Mouse (Mus musculus) thymus, postnatal 14 days (tissue): ENCODE measurements around the gene Lurap1.
A peak's percentile ranks its signal among the peaks of the same experiment; 100 is the strongest.

Experiments used
- DNase-seq: peaks from one replicate; pipeline ENCODE4 v3.0.0; 2021

Gene Lurap1

GRCm38 (mm10) chr4:116159912-116160311, 8.8 kb upstream of the Lurap1 start:
- peak; percentile 67 for DNase-seq

DNA sequence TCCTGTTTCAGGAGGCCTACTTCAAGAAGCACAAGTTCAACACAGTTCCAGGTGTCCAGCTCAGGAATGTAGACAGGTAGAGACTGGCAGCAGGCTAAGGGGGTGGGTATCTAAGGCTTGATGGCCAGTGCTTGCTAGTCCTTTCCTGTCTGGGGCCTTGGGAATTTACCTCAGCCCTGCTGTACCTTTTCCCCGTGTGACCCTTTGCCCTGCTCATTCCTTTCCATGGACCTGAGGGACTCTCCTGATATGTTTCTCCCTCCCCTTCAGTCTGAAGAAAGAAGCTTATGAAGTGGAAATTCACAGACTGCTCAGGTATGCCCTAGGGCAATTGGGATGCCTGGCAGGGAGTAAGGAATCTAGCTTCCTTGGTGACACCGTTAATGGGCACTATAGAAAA, 6.7 kb upstream of the Lurap1 start:
- no peak for DNase-seq

GRCm38 (mm10) chr4:116152702-116153101, 1.6 kb upstream of the Lurap1 start:
- no peak for DNase-seq

GRCm38 (mm10) chr4:116150862-116151221, 296 bp downstream of the Lurap1 start:
- no peak for DNase-seq

- peak; percentile 80 for DNase-seq
Observed at GRCm38 (mm10) chr4:116150156-116150861, 829 bp downstream of the Lurap1 start.

- no peak for DNase-seq
Observed at GRCm38 (mm10) chr4:116149812-116150155, 1.4 kb downstream of the Lurap1 start.

GRCm38 (mm10) chr4:116143891-116144717, 7.0 kb downstream of the Lurap1 start:
- DNase-seq: peak; percentile 77

DNA sequence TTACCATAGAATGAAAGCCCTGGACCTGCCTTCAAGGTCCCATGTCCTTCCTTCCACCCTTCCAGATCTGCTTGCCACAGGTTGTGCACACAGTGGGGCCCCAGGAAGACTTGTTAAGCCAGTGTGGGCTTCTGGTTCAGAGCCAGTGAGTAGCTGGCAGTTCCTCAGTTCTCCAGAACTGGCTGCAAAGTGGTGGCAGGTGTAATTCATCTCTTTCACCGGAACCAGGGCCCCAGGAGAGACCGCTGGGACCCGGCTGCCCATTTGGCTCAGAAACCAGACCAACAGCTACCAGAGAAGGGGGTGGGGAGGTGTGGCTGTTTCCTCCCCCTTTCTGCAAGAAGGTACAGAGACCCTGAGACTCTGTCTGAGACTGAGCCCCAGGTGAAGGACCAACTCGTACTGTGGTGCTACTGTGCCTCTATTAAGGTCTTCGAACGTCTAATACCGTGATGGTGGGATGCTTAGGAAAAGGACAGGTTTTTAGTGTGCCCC, 7.8 kb downstream of the Lurap1 start:
- DNase-seq: no peak

- no peak for DNase-seq
Observed at GRCm38 (mm10) chr4:116142269-116142668, 8.9 kb downstream of the Lurap1 start.

DNA sequence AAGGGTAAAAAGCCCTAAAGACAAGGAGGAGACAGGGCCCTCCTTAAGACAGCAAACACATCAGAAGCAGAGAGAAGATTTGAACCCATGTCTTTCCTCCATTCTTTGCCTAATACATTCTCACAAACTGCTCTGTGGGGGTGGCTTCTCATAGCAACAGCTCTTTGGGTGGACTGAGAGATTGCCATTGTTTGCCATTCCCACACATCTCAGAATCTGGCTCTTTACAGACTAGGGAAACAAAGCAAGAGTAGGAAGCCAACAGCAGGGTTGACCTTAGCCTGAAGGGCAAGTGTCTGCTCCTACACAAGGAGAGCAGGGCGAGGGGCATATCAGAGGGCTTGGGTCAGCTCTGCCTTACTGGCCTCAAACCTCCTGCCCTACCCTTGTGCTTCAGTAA, 9.4 kb downstream of the Lurap1 start:
- no peak for DNase-seq

- no peak for DNase-seq
Observed at GRCm38 (mm10) chr4:116140801-116141574, 10.2 kb downstream of the Lurap1 start.

DNA sequence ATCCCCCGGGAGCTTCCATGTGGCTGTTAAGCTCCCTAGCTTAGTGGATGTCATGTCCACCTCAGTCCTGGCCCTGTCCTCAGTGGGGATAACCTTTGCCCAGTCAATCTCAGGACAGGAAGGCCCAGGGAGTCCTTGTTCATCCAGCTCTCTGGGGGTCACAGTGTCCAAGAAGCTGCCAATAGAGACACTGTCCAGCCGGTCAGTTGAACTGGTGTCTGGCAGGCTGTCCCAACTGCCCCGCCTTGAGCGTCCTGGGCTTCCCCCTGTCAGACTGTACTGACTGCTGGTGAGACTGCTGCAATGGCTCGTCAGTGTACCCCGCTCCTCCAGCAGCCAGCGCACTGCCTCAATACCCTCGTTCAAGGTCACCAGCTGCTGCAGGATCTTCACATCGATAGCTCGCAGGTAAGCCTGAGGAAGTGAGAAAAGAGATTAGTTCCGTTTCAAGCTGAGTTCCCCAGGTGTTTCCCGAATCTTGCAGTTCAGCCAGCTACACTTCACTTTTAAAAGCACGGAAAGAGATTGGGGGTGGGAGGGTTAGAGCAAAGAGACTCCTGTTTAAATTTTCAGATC, 13.6 kb downstream of the Lurap1 start:
- DNase-seq: no peak

DNA sequence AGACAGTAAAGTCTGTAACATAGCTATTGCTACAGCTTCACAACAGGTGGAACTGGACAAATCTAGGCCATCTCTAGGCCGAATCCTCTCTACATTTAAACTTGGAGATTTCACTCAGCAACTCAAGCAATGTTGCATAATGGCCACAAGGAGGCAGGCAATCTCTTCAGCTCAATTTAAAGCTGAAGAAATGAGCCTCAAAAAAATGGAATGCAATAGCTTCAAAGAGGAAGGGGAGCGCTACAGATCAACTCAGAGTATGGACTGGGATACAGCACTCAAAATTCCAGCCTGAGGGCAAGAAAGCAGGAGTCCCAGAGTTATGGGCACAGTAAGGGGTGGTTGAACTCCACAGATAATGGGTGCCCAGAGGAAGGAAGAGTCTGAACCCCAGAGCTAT, 16.1 kb downstream of the Lurap1 start:
- DNase-seq: no peak

DNA sequence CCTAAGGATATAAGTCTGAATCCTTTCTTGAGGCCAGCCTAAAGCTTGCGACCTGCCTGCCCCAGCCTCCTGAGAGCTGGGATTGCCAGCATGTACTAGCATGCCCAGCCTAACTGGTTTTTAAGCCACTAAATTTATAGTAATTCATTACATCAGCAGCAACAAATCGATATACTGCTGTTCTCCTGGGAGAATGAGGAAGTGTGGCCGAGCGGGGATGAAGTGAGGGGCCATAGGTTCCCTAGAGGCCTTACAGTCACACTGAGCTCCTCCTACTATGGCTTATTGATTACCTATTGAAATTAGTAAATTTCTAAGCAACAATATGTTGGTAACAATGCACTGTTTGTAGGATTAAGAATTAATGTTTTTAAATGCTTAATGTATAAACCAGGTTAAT, 18.0 kb downstream of the Lurap1 start:
- DNase-seq: no peak

- DNase-seq: no peak
Observed at GRCm38 (mm10) chr4:116127956-116128355, 23.2 kb downstream of the Lurap1 start.

DNA sequence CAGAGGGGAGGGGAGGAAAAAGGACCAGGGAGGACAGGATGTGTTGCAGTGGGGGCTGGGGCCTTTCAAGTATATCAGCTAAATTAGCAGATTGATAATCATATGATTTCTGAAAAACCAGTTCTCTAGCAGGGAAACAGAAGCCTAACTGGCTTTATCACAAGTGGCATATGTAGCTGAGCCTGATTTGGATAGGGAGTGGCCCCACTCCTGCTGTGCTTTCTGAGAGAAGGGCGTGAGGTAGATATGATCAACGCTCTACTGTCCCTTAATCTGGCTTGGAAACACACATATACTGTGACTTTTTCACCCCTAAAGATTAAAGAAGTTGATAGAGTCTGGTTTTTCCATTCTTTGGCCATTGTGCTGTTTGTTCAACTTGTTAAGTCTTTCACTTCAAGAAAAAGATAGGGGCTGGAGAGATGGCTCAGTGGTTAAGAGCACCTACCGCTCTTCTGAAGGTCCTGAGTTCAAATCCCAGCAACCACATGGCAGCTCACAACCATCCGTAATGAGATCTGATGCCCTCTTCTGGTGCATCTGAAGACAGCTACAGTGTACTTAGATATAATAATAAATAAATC, 25.2 kb downstream of the Lurap1 start:
- no peak for DNase-seq

GRCm38 (mm10) chr4:116123602-116124519, 27.3 kb downstream of the Lurap1 start, which contains the start of the genes Rad54l and Pomgnt1:
Gene Rad54l, minus strand, starts transcription at chr4:116123690.
Gene Pomgnt1, plus strand, starts transcription at chr4:116123840.
- DNase-seq: peak; percentile 83

DNA sequence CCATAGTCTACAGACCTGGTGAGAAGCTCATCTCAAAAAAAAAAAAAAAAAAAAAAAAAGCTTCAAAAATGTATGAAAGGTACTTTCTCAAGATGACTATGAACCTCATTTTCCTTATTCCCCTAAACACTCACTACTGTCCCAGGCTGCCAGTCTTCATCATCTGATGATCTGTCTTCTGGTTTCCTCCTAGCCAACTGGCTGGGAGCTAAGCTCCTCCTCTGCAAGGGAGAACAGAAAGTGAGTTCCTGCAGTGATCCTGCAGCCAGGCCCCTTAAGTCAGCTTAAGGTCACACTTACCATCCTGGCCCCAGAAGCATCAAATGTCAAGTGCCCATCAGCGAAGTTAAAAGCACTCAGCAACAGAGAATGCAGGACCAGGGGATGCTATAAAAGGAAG, 28.4 kb downstream of the Lurap1 start:
- no peak for DNase-seq

GRCm38 (mm10) chr4:116111486-116111885, 39.7 kb downstream of the Lurap1 start:
- DNase-seq: no peak

GRCm38 (mm10) chr4:116110695-116111094, 40.4 kb downstream of the Lurap1 start:
- DNase-seq: no peak

- no peak for DNase-seq
Observed at GRCm38 (mm10) chr4:116105278-116105677, 45.9 kb downstream of the Lurap1 start.
